Mouse (Mus musculus) myocyte (in vitro differentiated cells): ENCODE results near the gene Mrpl39.

ENCODE experiments used
- CEBPB ChIP-seq: IDR thresholded peaks from 2 replicates; pipeline ENCODE4 v1.6.1; 2011; ENCODE audit warnings: mild to moderate bottlenecking, moderate library complexity; ENCODE audit not compliant: poor library complexity, insufficient read depth, severe bottlenecking
- E2F4 ChIP-seq: IDR thresholded peaks from one replicate; pipeline ENCODE4 v1.6.1; 2011; ENCODE audit warnings: mild to moderate bottlenecking, control low read depth, moderate library complexity; ENCODE audit not compliant: insufficient read depth
- MAX ChIP-seq: IDR thresholded peaks from one replicate; pipeline ENCODE4 v1.6.1; 2011; ENCODE audit warnings: low read depth, mild to moderate bottlenecking, control low read depth
- MYOD1 ChIP-seq, 3 experiments: IDR thresholded peaks; one replicate each; pipeline ENCODE4 v1.6.1; 2011; ENCODE audit warnings: control low read depth in 2 of 3, low read depth in 2 of 3, mild to moderate bottlenecking in 2 of 3, moderate library complexity in 1 of 3; ENCODE audit not compliant: insufficient read length in 2 of 3, control insufficient read depth in 1 of 3
- MYOG ChIP-seq, 3 experiments: IDR thresholded peaks; one replicate each; pipeline ENCODE4 v1.6.1; 2011; ENCODE audit warnings: control low read depth in 2 of 3, low read depth in 2 of 3, mild to moderate bottlenecking in 2 of 3; ENCODE audit not compliant: insufficient read length in 2 of 3, control insufficient read depth in 1 of 3, insufficient read depth in 1 of 3
- POLR2A ChIP-seq: IDR thresholded peaks from one replicate; pipeline ENCODE4 v1.6.1; 2011; ENCODE audit warnings: low read depth, mild to moderate bottlenecking, control low read depth, moderate library complexity; ENCODE audit not compliant: insufficient read length
- POLR2AphosphoS2 ChIP-seq: IDR thresholded peaks from one replicate; pipeline ENCODE4 v1.6.1; 2011; ENCODE audit warnings: low read depth, control low read depth; ENCODE audit not compliant: insufficient read length
- SRF ChIP-seq: IDR thresholded peaks from one replicate; pipeline ENCODE4 v1.6.1; 2011; ENCODE audit warnings: low read depth; ENCODE audit not compliant: control insufficient read depth, insufficient read length
- TCF12 ChIP-seq: IDR thresholded peaks from one replicate; pipeline ENCODE4 v1.6.1; 2011; ENCODE audit warnings: mild to moderate bottlenecking, control low read depth; ENCODE audit not compliant: poor library complexity, insufficient read depth, severe bottlenecking
- TCF3 ChIP-seq: IDR thresholded peaks from one replicate; pipeline ENCODE4 v1.6.1; 2011; ENCODE audit warnings: low read depth, control low read depth; ENCODE audit not compliant: insufficient read length
- USF1 ChIP-seq: IDR thresholded peaks from one replicate; pipeline ENCODE4 v1.6.1; 2011; ENCODE audit warnings: low read depth, mild to moderate bottlenecking, control low read depth, moderate library complexity

- no peak for TF ChIP-seq POLR2AphosphoS2
- TF ChIP-seq TCF12: no peak
- TF ChIP-seq POLR2A: no peak
- no peak for TF ChIP-seq CEBPB
- TF ChIP-seq E2F4: no peak
- TF ChIP-seq TCF3: no peak
- TF ChIP-seq USF1: no peak
- TF ChIP-seq SRF: no peak
- no peak for TF ChIP-seq MYOG (IDR thresholded peaks at IDR 0.05; ENCODE audit: control insufficient read depth in 1 of 3, insufficient read depth in 1 of 3, insufficient read length in 2 of 3, low read depth in 2 of 3)
- no peak for TF ChIP-seq MYOD1 (IDR thresholded peaks at IDR 0.05; ENCODE audit: control insufficient read depth in 1 of 3, insufficient read length in 2 of 3, low read depth in 2 of 3)
- TF ChIP-seq MAX: no peak
Measured at GRCm38 (mm10) chr16:84703769-84704660, 31.5 kb downstream of the Mrpl39 start.
